Mouse (Mus musculus): ENCODE results near the gene Tmem253. TPM values are rescaled to one million over a fixed set of nuclear protein-coding genes. Genes with fewer than 3 reads are reported as not detected.

The Tmem253 gene
- total and polyA plus RNA-seq, 3 experiments: 0.64 to 1.9 TPM; not detected in 1

DNA sequence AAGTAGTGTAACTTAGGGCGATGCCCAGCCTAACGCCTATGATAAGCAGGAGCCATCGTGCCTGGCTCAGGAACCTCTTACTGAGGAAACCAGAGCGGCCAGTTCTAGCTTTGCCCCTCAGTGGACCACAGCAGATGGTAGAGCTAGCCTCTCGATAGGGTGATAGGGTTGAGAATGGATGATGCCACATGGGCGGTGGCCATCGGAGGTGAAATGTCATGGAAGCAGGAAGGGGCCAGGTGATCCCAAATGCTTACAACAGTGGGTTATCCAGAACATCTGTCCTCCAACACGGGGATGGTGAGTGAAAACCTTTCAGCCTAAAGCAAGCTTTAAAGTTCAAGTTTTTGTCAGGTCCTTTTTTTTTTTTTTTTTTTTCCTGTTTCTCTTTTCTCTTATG lies 46.3 kb downstream of the Tmem253 start:
- in situ Hi-C loops (cut with MboI; ENCODE audit: low pct_ligation_motif_present, low pct_unique_long_range_greater_than_20kb, low sequenced_read_pairs): no loop called here
- H3K79me2 ChIP-seq (replicated peaks; ENCODE audit: control insufficient read depth, extremely low read depth, insufficient read depth, poor library complexity, severe bottlenecking): no peaks in the 10 kb centered on the region
- DNase-seq (ENCODE audit: extremely low read depth): no peak
- no peaks in the 10 kb centered on the region for H3K27me3 ChIP-seq (replicated peaks)
- H3K4me2 ChIP-seq (ENCODE audit: insufficient read depth, low read depth, poor library complexity, severe bottlenecking): no peak overlapping the region
- peaks cover 2 to 10% of the 10 kb centered on the region in 2 experiments; a peak in 2 of 4 replicates for H3K4me1 ChIP-seq (ENCODE audit: control insufficient read depth in 1 of 2, insufficient read depth in 2 of 2)
- dilution Hi-C loops (cut with MboI; ENCODE audit: extremely low pct_ligation_motif_present, extremely low pct_unique_long_range_greater_than_20kb, low sequenced_read_pairs): no loop called here
- H3K9me3 ChIP-seq (replicated peaks; ENCODE audit: low read length): no peaks in the 10 kb centered on the region
- TF ChIP-seq TCF12 (IDR thresholded peaks at IDR 0.05; ENCODE audit: low read depth, low read length) (no peak), RCOR1 (conservative IDR thresholded peaks at IDR 0.05; ENCODE audit: low read depth, low read length) (no peak), SIN3A (IDR thresholded peaks at IDR 0.05; ENCODE audit: low read length) (no peak), PAX5 (IDR thresholded peaks at IDR 0.05; ENCODE audit: low read length) (no peak), JUND (conservative IDR thresholded peaks at IDR 0.05; ENCODE audit: low read depth, low read length) (no peak), TBP (conservative IDR thresholded peaks at IDR 0.05; ENCODE audit: low read depth, low read length) (no peak), JUN (IDR thresholded peaks at IDR 0.05; ENCODE audit: insufficient read depth, low read depth, low read length) (no peak), MEF2A (IDR thresholded peaks at IDR 0.05; ENCODE audit: borderline replicate concordance, low read depth, low read length) (no peak), POLR2AphosphoS2 (IDR thresholded peaks at IDR 0.05; ENCODE audit: low read depth, low read length) (no peak), POLR2A (IDR thresholded peaks at IDR 0.05; ENCODE audit: low read depth, low read length) (no peak), RAD21 (IDR thresholded peaks at IDR 0.05; ENCODE audit: low read depth, low read length) (no peak)
- no peaks in the 10 kb centered on the region for H3K36me3 ChIP-seq (replicated peaks in 1 of 2; ENCODE audit: control insufficient read depth in 1 of 2, insufficient read depth in 1 of 2, low read length in 1 of 2)
- no peak overlapping the region for H3K9ac ChIP-seq (ENCODE audit: insufficient read depth, low read depth)
- H3K4me3 ChIP-seq (replicated peaks in 1 of 3; ENCODE audit: low read depth in 2 of 3, low read length in 2 of 3, poor library complexity in 1 of 3): no peak overlapping the region
- no peak overlapping the region for H3K27ac ChIP-seq (ENCODE audit: insufficient read depth, low read depth)

DNA sequence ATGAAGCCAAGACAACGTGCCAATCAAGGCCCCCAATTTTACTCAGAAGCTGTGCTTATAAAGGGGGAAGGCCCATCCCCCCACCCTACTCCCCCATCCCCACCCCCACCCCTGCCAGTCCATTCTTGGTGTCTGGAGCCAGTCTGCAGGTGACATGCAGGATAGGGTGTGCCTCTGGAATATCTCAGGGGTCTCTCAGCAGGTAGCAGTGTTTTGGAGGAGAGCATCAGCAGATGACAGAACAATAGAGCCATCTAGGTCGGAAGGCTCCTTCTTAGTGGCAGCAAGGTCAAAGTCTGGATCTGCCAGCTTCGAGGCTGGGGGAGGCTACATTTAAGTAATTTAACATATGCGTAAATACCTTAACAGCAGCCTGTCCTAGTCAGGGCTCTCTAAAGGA lies 50.7 kb downstream of the Tmem253 start:
- dilution Hi-C loops (cut with MboI; ENCODE audit: extremely low pct_ligation_motif_present, extremely low pct_unique_long_range_greater_than_20kb, low sequenced_read_pairs) (no loop called here), in situ Hi-C loops (cut with MboI; ENCODE audit: low pct_ligation_motif_present, low pct_unique_long_range_greater_than_20kb, low sequenced_read_pairs) (no loop called here)
- no peak overlapping the region for H3K4me3 ChIP-seq (replicated peaks in 1 of 3; ENCODE audit: low read depth in 2 of 3, low read length in 2 of 3, poor library complexity in 1 of 3)
- peaks cover 2 to 4% of the 10 kb centered on the region in 2 experiments; a peak in 2 of 4 replicates for H3K4me1 ChIP-seq (ENCODE audit: control insufficient read depth in 1 of 2, insufficient read depth in 2 of 2)
- H3K27ac ChIP-seq (ENCODE audit: insufficient read depth, low read depth): no peak overlapping the region
- H3K4me2 ChIP-seq (ENCODE audit: insufficient read depth, low read depth, poor library complexity, severe bottlenecking): no peak overlapping the region
- H3K9me3 ChIP-seq (replicated peaks; ENCODE audit: low read length): no peaks in the 10 kb centered on the region
- peaks cover 2 to 10% of the 10 kb centered on the region in 2 experiments for H3K36me3 ChIP-seq (replicated peaks in 1 of 2; ENCODE audit: control insufficient read depth in 1 of 2, insufficient read depth in 1 of 2, low read length in 1 of 2)
- H3K9ac ChIP-seq (ENCODE audit: insufficient read depth, low read depth): no peak overlapping the region
- H3K27me3 ChIP-seq (replicated peaks): no peaks in the 10 kb centered on the region
- H3K79me2 ChIP-seq (replicated peaks; ENCODE audit: control insufficient read depth, extremely low read depth, insufficient read depth, poor library complexity, severe bottlenecking): no peaks in the 10 kb centered on the region
- no peak for TF ChIP-seq USF1 (IDR thresholded peaks at IDR 0.05; ENCODE audit: low read depth, low read length)
- TF ChIP-seq MEF2A (IDR thresholded peaks at IDR 0.05; ENCODE audit: borderline replicate concordance, low read depth, low read length): no peak
- no peak for DNase-seq (ENCODE audit: extremely low read depth)

Other genes with a start within 250 kb of the Tmem253 start
- not detected in 2 replicates for gene Ang4, start 242.1 kb upstream of the Tmem253 start, total RNA-seq (2012; rRNA removed)
- not detected in 2 replicates for gene Ang4, start 242.1 kb upstream of the Tmem253 start, total RNA-seq (2014; rRNA removed)
- not detected in 2 replicates for gene Ang4, start 242.1 kb upstream of the Tmem253 start, polyA plus RNA-seq (2012; ENCODE audit: insufficient read length, low read depth)
- not detected in 2 replicates for gene AY358078, start 215.6 kb upstream of the Tmem253 start, total RNA-seq (2012; rRNA removed)
- gene AY358078, start 215.6 kb upstream of the Tmem253 start, total RNA-seq (2014; rRNA removed): 0.26 TPM in 1 of 2 replicates, not detected in the other
- gene AY358078, start 215.6 kb upstream of the Tmem253 start, polyA plus RNA-seq (2012; ENCODE audit: insufficient read length, low read depth): not detected in 2 replicates
- gene Ear6, start 162.0 kb upstream of the Tmem253 start, total RNA-seq (2012; rRNA removed): not detected in 2 replicates
- not detected in 2 replicates for gene Ear6, start 162.0 kb upstream of the Tmem253 start, total RNA-seq (2014; rRNA removed)
- not detected in 2 replicates for gene Ear6, start 162.0 kb upstream of the Tmem253 start, polyA plus RNA-seq (2012; ENCODE audit: insufficient read length, low read depth)
- gene Mettl17, start 130.8 kb upstream of the Tmem253 start, total RNA-seq (2012; rRNA removed): 19.5 and 21.7 TPM in 2 replicates
- 26.2 and 32.3 TPM in 2 replicates for gene Mettl17, start 130.8 kb upstream of the Tmem253 start, total RNA-seq (2014; rRNA removed)
- gene Mettl17, start 130.8 kb upstream of the Tmem253 start, polyA plus RNA-seq (2012; ENCODE audit: insufficient read length, low read depth): 29.9 and 32.0 TPM in 2 replicates
- 0.42 TPM in 2 replicates for gene Slc39a2, start 122.8 kb upstream of the Tmem253 start, total RNA-seq (2012; rRNA removed)
- gene Slc39a2, start 122.8 kb upstream of the Tmem253 start, total RNA-seq (2014; rRNA removed): 0.11 and 0.20 TPM in 2 replicates
- 0.44 and 0.49 TPM in 2 replicates for gene Slc39a2, start 122.8 kb upstream of the Tmem253 start, polyA plus RNA-seq (2012; ENCODE audit: insufficient read length, low read depth)
- gene Ndrg2, start 101.5 kb upstream of the Tmem253 start, total RNA-seq (2012; rRNA removed): 0.59 and 1.1 TPM in 2 replicates
- 0.43 and 0.50 TPM in 2 replicates for gene Ndrg2, start 101.5 kb upstream of the Tmem253 start, total RNA-seq (2014; rRNA removed)
- 0.74 and 1.0 TPM in 2 replicates for gene Ndrg2, start 101.5 kb upstream of the Tmem253 start, polyA plus RNA-seq (2012; ENCODE audit: insufficient read length, low read depth)
- not detected in 2 replicates for gene Tppp2, start 97.2 kb upstream of the Tmem253 start, total RNA-seq (2012; rRNA removed)
- gene Tppp2, start 97.2 kb upstream of the Tmem253 start, total RNA-seq (2014; rRNA removed): not detected in 2 replicates
- not detected in 2 replicates for gene Tppp2, start 97.2 kb upstream of the Tmem253 start, polyA plus RNA-seq (2012; ENCODE audit: insufficient read length, low read depth)
- not detected in 2 replicates for gene Rnase13, start 92.9 kb upstream of the Tmem253 start, total RNA-seq (2012; rRNA removed)
- gene Rnase13, start 92.9 kb upstream of the Tmem253 start, total RNA-seq (2014; rRNA removed): not detected in 2 replicates
- gene Rnase13, start 92.9 kb upstream of the Tmem253 start, polyA plus RNA-seq (2012; ENCODE audit: insufficient read length, low read depth): not detected in 2 replicates
- 3.8 and 8.9 TPM in 2 replicates for gene Arhgef40, start 30.9 kb upstream of the Tmem253 start, total RNA-seq (2012; rRNA removed)
- gene Arhgef40, start 30.9 kb upstream of the Tmem253 start, total RNA-seq (2014; rRNA removed): 0.62 and 0.85 TPM in 2 replicates
- 1.1 and 2.2 TPM in 2 replicates for gene Arhgef40, start 30.9 kb upstream of the Tmem253 start, polyA plus RNA-seq (2012; ENCODE audit: insufficient read length, low read depth)
- 17.5 and 20.0 TPM in 2 replicates for gene Zfp219, start 5.1 kb downstream of the Tmem253 start, total RNA-seq (2012; rRNA removed)
- gene Zfp219, start 5.1 kb downstream of the Tmem253 start, total RNA-seq (2014; rRNA removed): 11.5 and 15.8 TPM in 2 replicates
- 19.3 and 20.8 TPM in 2 replicates for gene Zfp219, start 5.1 kb downstream of the Tmem253 start, polyA plus RNA-seq (2012; ENCODE audit: insufficient read length, low read depth)
- gene Olfr221, start 26.8 kb downstream of the Tmem253 start, total RNA-seq (2012; rRNA removed): not detected in 2 replicates
- not detected in 2 replicates for gene Olfr221, start 26.8 kb downstream of the Tmem253 start, total RNA-seq (2014; rRNA removed)
- not detected in 2 replicates for gene Olfr221, start 26.8 kb downstream of the Tmem253 start, polyA plus RNA-seq (2012; ENCODE audit: insufficient read length, low read depth)
- gene Hnrnpc, start 88.4 kb downstream of the Tmem253 start, total RNA-seq (2012; rRNA removed): 274 and 325 TPM in 2 replicates
- gene Hnrnpc, start 88.4 kb downstream of the Tmem253 start, total RNA-seq (2014; rRNA removed): 370 and 375 TPM in 2 replicates
- 813 and 876 TPM in 2 replicates for gene Hnrnpc, start 88.4 kb downstream of the Tmem253 start, polyA plus RNA-seq (2012; ENCODE audit: insufficient read length, low read depth)
- gene Rpgrip1, start 95.0 kb downstream of the Tmem253 start, total RNA-seq (2012; rRNA removed): 12.0 and 15.0 TPM in 2 replicates
- gene Rpgrip1, start 95.0 kb downstream of the Tmem253 start, total RNA-seq (2014; rRNA removed): 6.7 and 7.3 TPM in 2 replicates
- gene Rpgrip1, start 95.0 kb downstream of the Tmem253 start, polyA plus RNA-seq (2012; ENCODE audit: insufficient read length, low read depth): 33.7 and 41.8 TPM in 2 replicates
- gene Supt16, start 181.8 kb downstream of the Tmem253 start, total RNA-seq (2012; rRNA removed): 64.8 and 81.7 TPM in 2 replicates
- 78.6 and 88.0 TPM in 2 replicates for gene Supt16, start 181.8 kb downstream of the Tmem253 start, total RNA-seq (2014; rRNA removed)
- 110 and 114 TPM in 2 replicates for gene Supt16, start 181.8 kb downstream of the Tmem253 start, polyA plus RNA-seq (2012; ENCODE audit: insufficient read length, low read depth)
- 49.2 and 51.9 TPM in 2 replicates for gene Chd8, start 242.1 kb downstream of the Tmem253 start, total RNA-seq (2012; rRNA removed)
- gene Chd8, start 242.1 kb downstream of the Tmem253 start, total RNA-seq (2014; rRNA removed): 16.8 and 17.3 TPM in 2 replicates
- gene Chd8, start 242.1 kb downstream of the Tmem253 start, polyA plus RNA-seq (2012; ENCODE audit: insufficient read length, low read depth): 89.2 and 96.8 TPM in 2 replicates

Data from CH12.LX (cell line).